Mouse (Mus musculus) heart, adult 9 months (tissue): ENCODE data around the gene Zmat1.

Experiments used
- DNase-seq, 2 experiments: peaks; one replicate each; pipeline ENCODE4 v3.0.0; 2022; ENCODE audit warnings: low spot score in 2 of 2

The Zmat1 gene

GRCm38 (mm10) chrX:135008720-135009470 is at the start of gene Zmat1:
TSS of gene Zmat1 (minus strand) at chrX:135009209.
- DNase-seq, result peak; percentile 93

GRCm38 (mm10) chrX:135053939-135054338 is 44.9 kb upstream of the Zmat1 start:
- DNase-seq, result peak in 1 of 2 experiments; percentile 2

GRCm38 (mm10) chrX:135035962-135036375 is 27.0 kb upstream of the Zmat1 start:
- DNase-seq, result no peak

GRCm38 (mm10) chrX:135025135-135025534 is 16.1 kb upstream of the Zmat1 start:
- no peak for DNase-seq

- no peak for DNase-seq
These were observed 2.4 kb upstream of the Zmat1 start for GRCm38 (mm10) chrX:135011381-135011780.

- DNase-seq, result no peak
These were observed 434 bp upstream of the Zmat1 start for GRCm38 (mm10) chrX:135009471-135009815.

GRCm38 (mm10) chrX:135008021-135008420 is 988 bp downstream of the Zmat1 start:
- DNase-seq, result peak; percentile 1 to 5

GRCm38 (mm10) chrX:134964546-134964945 is 44.5 kb downstream of the Zmat1 start, which contains the start of gene Nxf2:
TSS of gene Nxf2 (minus strand) at chrX:134964754.
- DNase-seq, result no peak

- peak; percentile 17 to 50 for DNase-seq
These were observed 45.5 kb downstream of the Zmat1 start for GRCm38 (mm10) chrX:134963305-134964094.

- DNase-seq, result no peak
These were observed 78.6 kb downstream of the Zmat1 start for GRCm38 (mm10) chrX:134930361-134930760.

GRCm38 (mm10) chrX:134929927-134930326 is 79.1 kb downstream of the Zmat1 start:
- no peak for DNase-seq

- peak in 1 of 2 experiments; percentile 3 for DNase-seq
These were observed 84.0 kb downstream of the Zmat1 start for GRCm38 (mm10) chrX:134925058-134925457.

- DNase-seq, result no peak
These were observed 85.2 kb downstream of the Zmat1 start for GRCm38 (mm10) chrX:134923675-134924424.
